Mouse (Mus musculus) embryonic facial prominence, embryonic 14.5 days (tissue): ENCODE results near the gene H2afz. TPM values are rescaled to one million over a fixed set of nuclear protein-coding genes. Genes with fewer than 3 reads are reported as not detected.

Experiments
- ATAC-seq: fragments of 200-750 bp; cut with Nextera tagmentation; 2 replicates; pipeline ENCODE4 v1.8.0; 2017; ENCODE audit warnings: low read depth, moderate number of reproducible peaks, moderate TSS enrichment
- DNase-seq: peaks from one replicate; pipeline ENCODE4 v3.0.0-alpha.2; 2015; ENCODE audit warnings: low spot score
- H3K27ac ChIP-seq: fragments of 300-500 bp; sonication (generic); replicated peaks from 2 replicates; pipeline ENCODE4 v1.5.1; 2014; ENCODE audit warnings: low read depth, mild to moderate bottlenecking, low read length, moderate library complexity
- H3K27me3 ChIP-seq: fragments of 300-500 bp; sonication (generic); replicated peaks from 2 replicates; pipeline ENCODE4 v1.6.1; 2014; ENCODE audit warnings: low read length; ENCODE audit not compliant: control insufficient read depth, insufficient read depth
- H3K36me3 ChIP-seq: fragments of 300-500 bp; sonication (generic); 2 replicates; pipeline ENCODE4 v1.6.1; 2014; ENCODE audit warnings: low read length, mixed read lengths; ENCODE audit not compliant: control insufficient read depth, insufficient read depth
- H3K4me1 ChIP-seq: fragments of 300-500 bp; sonication (generic); 2 replicates; pipeline ENCODE4 v1.6.1; 2014; ENCODE audit warnings: antibody characterized with exemption, low read length; ENCODE audit not compliant: control insufficient read depth, insufficient read depth
- H3K4me2 ChIP-seq: fragments of 300-500 bp; sonication (generic); 2 replicates; pipeline ENCODE4 v1.6.1; 2014; ENCODE audit warnings: low read depth, mild to moderate bottlenecking, low read length, moderate library complexity, mixed read lengths
- H3K4me3 ChIP-seq: fragments of 300-500 bp; sonication (generic); 2 replicates; pipeline ENCODE4 v1.5.1; 2014; ENCODE audit warnings: low read depth, mild to moderate bottlenecking, low read length
- H3K9ac ChIP-seq: fragments of 300-500 bp; sonication (generic); 2 replicates; pipeline ENCODE4 v1.6.1; 2014; ENCODE audit warnings: low read depth, mild to moderate bottlenecking, low read length, moderate library complexity, mixed read lengths
- H3K9me3 ChIP-seq: fragments of 300-500 bp; sonication (generic); 2 replicates; pipeline ENCODE4 v1.6.1; 2016; ENCODE audit warnings: low read length; ENCODE audit not compliant: control insufficient read depth
- WGBS: fragments of 180-500 bp; shearing (Covaris S2); extraction: QIAGEN DNeasy Blood & Tissue Kit; methylation state at CpG from one replicate; pipeline ENCODE4 v1.1.7; 2014; 5-methylcytosine and 5-hydroxymethylcytosine counted together
- polyA plus RNA-seq: library from polyadenylated mRNA; unstranded; fragments of >200 nt; fragmentation: Nextera tagmentation; extraction: Ambion mirVana; gene quantifications from 2 replicates; pipeline ENCODE4 v1.2.1, GENCODE M21; 2014

The H2afz gene
- polyA plus RNA-seq = 1,328 and 1,383 TPM in 2 replicates

GRCm38 (mm10) chr3:137864124-137864987 lies at the start of gene H2afz:
H2afz (plus strand) TSS chr3:137864487.
- 0% methylated on average over 42 of the region's 115 CpGs for WGBS
- Histone ChIP-seq H3K27me3 (no peaks in the 10 kb centered on the region), H3K4me2 (peak within 1 kb of the TSS; percentile 65), H3K9ac (peak within 1 kb of the TSS; percentile 97), H3K9me3 (no peaks in the 10 kb centered on the region), H3K4me3 (peak within 1 kb of the TSS; percentile 84), H3K27ac (peak within 1 kb of the TSS; percentile 98), H3K4me1 (peaks cover 10% of the 10 kb centered on the region; the same call in 1 of the 2 replicates), H3K36me3 (peaks cover 10% of the 10 kb centered on the region)
- ATAC-seq (peak; percentile 94), DNase-seq (peak; percentile 99)

- ATAC-seq = no peak
- no peaks in the 10 kb centered on the region; the same call in 1 of the 2 replicates for H3K4me1 ChIP-seq
These were observed 45.6 kb upstream of the H2afz start for GRCm38 (mm10) chr3:137818713-137819112.

GRCm38 (mm10) chr3:137820688-137821467 lies 43.4 kb upstream of the H2afz start:
- Histone ChIP-seq H3K4me2 (no peak overlapping the region), H3K9me3 (no peaks in the 10 kb centered on the region), H3K36me3 (no peaks in the 10 kb centered on the region), H3K27me3 (no peaks in the 10 kb centered on the region), H3K4me3 (no peak overlapping the region), H3K27ac (no peak overlapping the region), H3K9ac (no peak overlapping the region), H3K4me1 (no peaks in the 10 kb centered on the region; the same call in 1 of the 2 replicates)
- DNase-seq (no peak), ATAC-seq (no peak)
- WGBS = 71% methylated on average over 6 of the region's 6 CpGs

More at GRCm38 (mm10) chr3:137818713-137819112, 45.6 kb upstream of the H2afz start:
- Histone ChIP-seq H3K9me3 (no peaks in the 10 kb centered on the region), H3K4me3 (no peak overlapping the region), H3K36me3 (no peaks in the 10 kb centered on the region), H3K27ac (no peak overlapping the region), H3K9ac (no peak overlapping the region), H3K4me2 (no peak overlapping the region), H3K27me3 (no peaks in the 10 kb centered on the region)
- peak; percentile 27 for DNase-seq
- 15% methylated on average over 4 of the region's 4 CpGs for WGBS

GRCm38 (mm10) chr3:137823317-137823716 lies 41.0 kb upstream of the H2afz start:
- H3K4me2 ChIP-seq = no peak overlapping the region
- H3K27ac ChIP-seq = no peak overlapping the region
- H3K27me3 ChIP-seq = no peaks in the 10 kb centered on the region
- H3K36me3 ChIP-seq = no peaks in the 10 kb centered on the region
- H3K9ac ChIP-seq = no peak overlapping the region
- no peak for DNase-seq
- H3K4me1 ChIP-seq = no peaks in the 10 kb centered on the region; the same call in 1 of the 2 replicates
- 92% methylated on average over 3 of the region's 3 CpGs for WGBS
- ATAC-seq = no peak
- no peak overlapping the region for H3K4me3 ChIP-seq
- no peaks in the 10 kb centered on the region for H3K9me3 ChIP-seq

- no peak overlapping the region for H3K4me3 ChIP-seq
- no peaks in the 10 kb centered on the region for H3K36me3 ChIP-seq
- 55% methylated on average over 11 of the region's 11 CpGs for WGBS
- no peak overlapping the region for H3K9ac ChIP-seq
- ATAC-seq = no peak
- no peak overlapping the region for H3K27ac ChIP-seq
- H3K9me3 ChIP-seq = no peaks in the 10 kb centered on the region
- no peak for DNase-seq
- no peaks in the 10 kb centered on the region for H3K27me3 ChIP-seq
- H3K4me1 ChIP-seq = no peaks in the 10 kb centered on the region
- H3K4me2 ChIP-seq = no peak overlapping the region
These were observed 36.6 kb upstream of the H2afz start for GRCm38 (mm10) chr3:137827678-137828077.

- no peaks in the 10 kb centered on the region for H3K4me1 ChIP-seq
- no peaks in the 10 kb centered on the region for H3K27me3 ChIP-seq
- H3K36me3 ChIP-seq = no peaks in the 10 kb centered on the region
- H3K27ac ChIP-seq = no peak overlapping the region
- no peak overlapping the region for H3K9ac ChIP-seq
- H3K9me3 ChIP-seq = no peaks in the 10 kb centered on the region
- ATAC-seq = no peak
- DNase-seq = no peak
- WGBS = 80% methylated on average over 2 of the region's 2 CpGs
- no peak overlapping the region for H3K4me3 ChIP-seq
- no peak overlapping the region for H3K4me2 ChIP-seq
These were observed 33.1 kb upstream of the H2afz start for GRCm38 (mm10) chr3:137831156-137831555.

GRCm38 (mm10) chr3:137833128-137833527 lies 31.2 kb upstream of the H2afz start:
- H3K9ac ChIP-seq = no peak overlapping the region
- H3K4me2 ChIP-seq = no peak overlapping the region
- H3K27ac ChIP-seq = no peak overlapping the region
- no peak for DNase-seq
- no peaks in the 10 kb centered on the region for H3K4me1 ChIP-seq
- no peaks in the 10 kb centered on the region for H3K9me3 ChIP-seq
- no peak overlapping the region for H3K4me3 ChIP-seq
- ATAC-seq = no peak
- no peaks in the 10 kb centered on the region for H3K27me3 ChIP-seq
- H3K36me3 ChIP-seq = no peaks in the 10 kb centered on the region

- H3K27ac ChIP-seq = no peak overlapping the region
- DNase-seq (no peak), ATAC-seq (no peak)
- H3K4me2 ChIP-seq = no peak overlapping the region
- WGBS = 80% methylated on average over 4 of the region's 4 CpGs
- H3K4me1 ChIP-seq = no peaks in the 10 kb centered on the region
- no peaks in the 10 kb centered on the region for H3K36me3 ChIP-seq
- no peaks in the 10 kb centered on the region for H3K9me3 ChIP-seq
- H3K4me3 ChIP-seq = no peak overlapping the region
- no peak overlapping the region for H3K9ac ChIP-seq
- H3K27me3 ChIP-seq = no peaks in the 10 kb centered on the region
These were observed 30.6 kb upstream of the H2afz start for GRCm38 (mm10) chr3:137833698-137834097.
